Mouse (Mus musculus) olfactory bulb, adult 2 months (tissue): ENCODE measurements around the gene Prrc2c.

Experiments used
- CTCF ChIP-seq: fragments of 200-500 bp; IDR thresholded peaks from 2 replicates; pipeline ENCODE4 v1.5.1; 2012; ENCODE audit warnings: low read depth, mild to moderate bottlenecking, low read length, moderate library complexity; ENCODE audit not compliant: insufficient read depth
- POLR2A ChIP-seq: fragments of 200-500 bp; IDR thresholded peaks from 2 replicates; pipeline ENCODE4 v1.6.1; 2012; ENCODE audit warnings: mild to moderate bottlenecking, low read depth, low read length, moderate library complexity; ENCODE audit not compliant: insufficient read depth

DNA sequence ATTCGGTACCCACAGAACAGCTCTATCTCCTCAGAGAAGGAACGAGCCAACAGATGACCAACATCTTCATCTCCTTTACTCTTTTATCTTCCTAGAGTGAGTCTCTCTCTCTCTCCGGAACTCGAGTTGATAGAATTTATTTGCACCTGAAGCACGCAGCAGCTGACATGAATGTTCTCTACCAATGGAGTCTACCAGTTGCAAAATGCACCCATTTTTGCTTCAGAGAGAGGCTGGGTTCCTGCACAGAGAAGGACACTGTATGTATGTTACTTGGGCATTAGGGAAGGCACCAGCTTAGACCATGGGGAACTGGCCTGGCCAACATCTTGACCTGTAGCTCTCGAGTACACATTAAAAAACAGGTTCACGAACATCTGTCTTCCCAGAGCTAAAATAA, 82.2 kb downstream of the Prrc2c start, which contains the start of gene Myocos:
- TF ChIP-seq CTCF (no peak), POLR2A (no peak)
